Mouse (Mus musculus) intestine, embryonic 14.5 days (tissue): ENCODE data around the gene Mia2. TPM values are rescaled to one million over a fixed set of nuclear protein-coding genes. Genes with fewer than 3 reads are reported as not detected.
A peak's percentile ranks its signal among the peaks of the same experiment; 100 is the strongest.

Experiments used
- ATAC-seq: fragments of 200-750 bp; cut with Nextera tagmentation; replicated peaks from 2 replicates; pipeline ENCODE4 v1.8.0; 2017; ENCODE audit warnings: low read depth, moderate number of reproducible peaks, moderate TSS enrichment, moderate library complexity; ENCODE audit not compliant: low FRiP score, low TSS enrichment
- DNase-seq: peaks from one replicate; pipeline ENCODE4 v3.0.0-alpha.2; 2018; ENCODE audit warnings: low spot score
- H3K27ac ChIP-seq: fragments of 300-500 bp; sonication (generic); 2 replicates; pipeline ENCODE4 v1.5.1; 2014; ENCODE audit warnings: low read depth, mild to moderate bottlenecking, control low read depth
- H3K27me3 ChIP-seq: fragments of 300-500 bp; sonication (generic); replicated peaks from 2 replicates; pipeline ENCODE4 v1.6.1; 2014; ENCODE audit warnings: low read length, control low read depth; ENCODE audit not compliant: control insufficient read depth, insufficient read depth
- H3K36me3 ChIP-seq: fragments of 300-500 bp; sonication (generic); 2 replicates; pipeline ENCODE4 v1.6.1; 2014; ENCODE audit warnings: low read length, control low read depth; ENCODE audit not compliant: control insufficient read depth, insufficient read depth
- H3K4me1 ChIP-seq: fragments of 300-500 bp; sonication (generic); replicated peaks from 2 replicates; pipeline ENCODE4 v1.6.1; 2014; ENCODE audit warnings: low read length, control low read depth, mixed read lengths; ENCODE audit not compliant: control insufficient read depth, insufficient read depth
- H3K4me2 ChIP-seq: fragments of 300-500 bp; sonication (generic); 2 replicates; pipeline ENCODE4 v1.6.1; 2014; ENCODE audit warnings: low read length
- H3K4me3 ChIP-seq: fragments of 300-500 bp; sonication (generic); 2 replicates; pipeline ENCODE4 v1.5.1; 2014; ENCODE audit warnings: low read depth, low read length, control low read depth, mixed read lengths
- H3K9ac ChIP-seq: fragments of 300-500 bp; sonication (generic); 2 replicates; pipeline ENCODE4 v1.6.1; 2014; ENCODE audit warnings: mild to moderate bottlenecking, low read length
- H3K9me3 ChIP-seq: fragments of 300-500 bp; sonication (generic); 2 replicates; pipeline ENCODE4 v1.6.1; 2016; ENCODE audit warnings: low read length, control low read depth; ENCODE audit not compliant: control insufficient read depth
- WGBS: fragments of 180-500 bp; shearing (Covaris S2); extraction: QIAGEN DNeasy Blood & Tissue Kit; methylation state at CpG from one replicate; pipeline ENCODE4 v1.1.7; 2014; 5-methylcytosine and 5-hydroxymethylcytosine counted together
- polyA plus RNA-seq: library from polyadenylated mRNA; unstranded; fragments of >200 nt; fragmentation: Nextera tagmentation; extraction: Ambion mirVana; gene quantifications from 2 replicates; pipeline ENCODE4 v1.2.1, GENCODE M21; 2014

Mia2 gene
- polyA plus RNA-seq, 1 experiment from 2014 or later: 75.2 TPM

DNA sequence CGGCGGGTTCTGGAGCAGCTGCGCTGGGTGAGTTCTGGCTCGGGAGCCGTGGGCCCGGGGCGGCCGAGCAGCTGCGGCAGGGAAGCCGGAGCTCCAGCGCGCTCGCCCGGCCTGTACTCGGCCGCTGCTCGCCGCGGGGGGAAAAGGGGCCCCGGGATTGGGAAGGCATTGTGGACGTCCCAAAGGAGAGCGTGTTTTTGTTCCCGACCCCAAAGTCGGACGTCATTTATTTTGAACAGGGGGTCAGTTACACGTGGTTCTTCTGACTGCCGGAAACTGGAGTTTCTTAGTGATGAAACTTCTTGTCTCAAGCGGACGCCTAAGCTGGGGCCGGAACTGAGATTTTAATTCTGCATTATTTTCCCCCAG, 36.0 kb downstream of the Mia2 start:
- ATAC-seq (peak; percentile 56), DNase-seq (no peak)
- Histone ChIP-seq H3K9me3 (no peaks in the 10 kb centered on the region), H3K4me3 (peak overlapping the region; percentile 86), H3K36me3 (0 out of 2 replicates have a peak, but pooled peaks cover 5% of the 10 kb centered on the region), H3K27ac (peak overlapping the region; percentile 94), H3K9ac (peak overlapping the region; percentile 92), H3K4me1 (peaks cover 17% of the 10 kb centered on the region), H3K27me3 (no peaks in the 10 kb centered on the region), H3K4me2 (peak overlapping the region; percentile 78)
- under 1% methylated on average over 30 of the region's 30 CpGs for WGBS

DNA sequence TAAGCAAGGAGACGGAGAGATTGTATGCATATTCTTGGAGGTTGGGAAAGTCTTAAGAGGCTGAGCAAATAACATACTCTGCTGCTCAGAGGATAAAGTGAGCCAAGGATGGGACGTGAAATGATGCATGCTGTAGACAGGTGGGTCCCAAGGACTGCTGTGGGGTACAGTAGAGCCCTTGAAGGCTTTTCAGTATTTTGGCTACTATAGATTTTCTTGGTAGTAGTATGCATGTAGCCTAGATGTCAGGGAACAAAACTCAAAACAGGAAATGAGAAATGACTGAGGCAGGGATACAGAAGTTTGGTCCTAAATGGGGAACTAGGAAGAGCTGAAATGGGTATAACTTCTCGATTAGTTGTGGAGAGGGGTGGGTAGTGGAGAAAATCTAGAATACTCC, 36.9 kb downstream of the Mia2 start:
- no peak overlapping the region for H3K27ac ChIP-seq
- no peaks in the 10 kb centered on the region for H3K27me3 ChIP-seq
- H3K9ac ChIP-seq: peak overlapping the region; percentile 92; the same call in 1 of the 2 replicates
- 0 out of 2 replicates have a peak, but pooled peaks cover 6% of the 10 kb centered on the region for H3K36me3 ChIP-seq
- H3K4me3 ChIP-seq: peak overlapping the region; percentile 86
- no peak for DNase-seq
- peaks cover 17% of the 10 kb centered on the region for H3K4me1 ChIP-seq
- WGBS: 38% methylated on average over 3 of the region's 3 CpGs
- ATAC-seq: no peak
- H3K9me3 ChIP-seq: no peaks in the 10 kb centered on the region
- H3K4me2 ChIP-seq: peak overlapping the region; percentile 78

DNA sequence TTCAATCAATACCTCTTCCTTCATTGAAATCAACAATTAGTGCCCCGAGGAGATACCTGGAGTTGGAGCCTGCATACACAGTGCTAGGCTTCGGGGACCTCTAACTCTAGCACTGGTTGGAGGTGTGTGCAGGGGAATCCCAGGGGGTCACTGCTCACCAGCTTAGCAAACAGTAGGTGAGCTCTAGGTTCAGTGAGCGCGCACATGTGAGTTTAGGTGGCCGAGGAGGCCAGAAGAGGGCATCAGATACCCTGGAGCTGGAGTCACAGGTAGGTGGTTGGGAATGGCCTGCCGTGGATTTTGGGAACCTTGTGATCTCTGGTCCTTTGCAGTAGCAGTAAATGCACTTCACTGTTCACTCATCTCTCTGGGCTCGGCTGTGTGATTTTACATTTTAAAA, 37.3 kb downstream of the Mia2 start:
- Histone ChIP-seq H3K4me2 (peak overlapping the region; percentile 78), H3K27ac (no peak overlapping the region), H3K4me1 (peaks cover 17% of the 10 kb centered on the region), H3K4me3 (peak overlapping the region; percentile 86; the same call in 1 of the 2 replicates), H3K9me3 (no peaks in the 10 kb centered on the region), H3K36me3 (0 out of 2 replicates have a peak, but pooled peaks cover 6% of the 10 kb centered on the region), H3K27me3 (no peaks in the 10 kb centered on the region), H3K9ac (no peak overlapping the region)
- ATAC-seq (no peak), DNase-seq (peak; percentile 54)
- WGBS: 76% methylated on average over 7 of the region's 7 CpGs

DNA sequence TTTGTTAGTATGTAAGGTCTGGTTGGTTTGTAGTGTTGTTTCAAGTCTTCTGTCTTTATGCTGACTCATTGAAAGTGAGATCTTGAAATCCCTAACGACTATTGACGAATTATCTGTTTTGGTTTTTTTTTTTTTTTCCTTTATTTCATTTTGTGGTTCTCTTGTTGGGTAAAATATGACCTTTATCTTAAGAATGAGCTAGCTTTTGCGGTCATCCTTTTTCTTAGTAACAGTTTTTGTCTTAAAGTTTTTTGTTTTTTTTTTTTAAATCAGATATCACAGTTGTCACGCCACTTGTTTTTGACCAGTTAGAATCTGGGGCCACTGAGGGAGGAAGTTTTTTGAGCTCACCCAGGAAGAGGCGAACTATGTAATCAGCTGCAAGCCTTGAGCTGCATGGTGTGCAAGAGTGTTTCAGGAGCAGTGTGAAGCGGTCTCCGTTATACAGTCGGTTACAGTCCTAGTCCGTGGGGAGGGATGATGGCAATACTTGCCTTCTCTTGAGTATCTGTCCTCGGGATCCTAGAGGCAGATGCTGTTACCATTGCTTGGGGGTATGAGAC, 37.9 kb downstream of the Mia2 start:
- H3K4me3 ChIP-seq: no peak overlapping the region
- WGBS: 90% methylated on average over 10 of the region's 10 CpGs

DNA sequence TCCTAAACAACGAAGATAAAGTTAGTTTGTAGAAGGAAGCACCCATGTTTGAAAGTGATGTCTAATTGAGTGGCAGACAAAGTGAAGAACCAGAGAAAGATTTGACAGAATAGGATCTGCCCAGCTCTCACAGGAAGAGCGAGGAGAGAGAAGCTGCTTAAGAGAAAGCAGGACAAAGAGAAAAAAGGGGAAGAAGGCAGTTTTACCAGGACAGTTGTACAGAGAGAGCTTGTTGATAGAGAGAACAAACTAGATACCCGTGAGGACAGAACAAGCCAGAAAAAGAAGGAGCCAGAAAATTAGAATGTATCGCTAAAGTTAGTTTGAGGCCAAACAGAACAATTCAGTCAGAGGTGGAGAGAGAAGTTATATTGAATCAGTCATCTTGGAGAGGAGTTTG, 39.5 kb downstream of the Mia2 start:
- WGBS: 95% methylated on average over 4 of the region's 4 CpGs
- peaks cover 17% of the 10 kb centered on the region for H3K4me1 ChIP-seq

More for the DNA sequence above, 37.9 kb downstream of the Mia2 start:
- Histone ChIP-seq H3K9ac (no peak overlapping the region), H3K9me3 (no peaks in the 10 kb centered on the region), H3K27me3 (no peaks in the 10 kb centered on the region), H3K4me2 (no peak overlapping the region), H3K4me1 (peaks cover 17% of the 10 kb centered on the region), H3K27ac (no peak overlapping the region), H3K36me3 (peaks cover 9% of the 10 kb centered on the region; the same call in 1 of the 2 replicates)
- ATAC-seq: no peak
- DNase-seq: no peak

DNA sequence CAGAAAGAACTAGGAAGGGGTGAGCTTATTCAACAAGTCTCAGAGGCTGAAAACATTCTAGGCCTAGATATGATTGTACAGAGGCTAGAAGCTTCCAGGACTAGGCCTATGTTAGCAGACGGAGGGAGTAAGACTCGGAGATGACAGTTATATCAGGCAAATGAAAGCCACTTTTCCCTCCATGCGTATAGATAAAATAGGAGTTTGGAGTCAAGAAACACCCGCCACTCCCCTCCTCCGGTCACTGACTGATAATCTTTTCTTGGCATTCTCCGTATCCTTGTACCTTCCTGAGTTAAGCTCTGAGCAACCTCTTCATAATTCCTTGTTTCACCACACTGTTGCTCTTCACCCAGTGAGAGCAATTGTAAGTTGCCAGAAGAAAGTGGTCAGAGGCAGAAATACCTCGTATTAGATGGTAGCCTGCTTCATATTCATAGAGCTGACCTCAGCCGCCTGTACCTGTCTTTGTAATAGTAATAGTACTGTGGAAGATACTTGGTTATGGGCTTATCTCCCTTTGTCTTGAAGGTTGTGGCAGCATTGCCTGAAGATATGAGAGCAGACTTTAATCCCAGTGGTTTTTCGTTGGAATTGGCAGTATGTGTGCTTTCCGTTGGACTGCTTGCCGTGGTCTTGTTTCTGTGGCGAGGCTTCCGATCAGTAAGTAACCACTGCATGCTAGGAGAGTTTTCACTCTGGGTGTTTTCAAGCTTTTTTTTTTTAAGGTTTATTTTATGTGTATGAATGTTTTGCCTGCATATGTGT, 40.1 kb downstream of the Mia2 start:
- peaks cover 14% of the 10 kb centered on the region for H3K4me1 ChIP-seq
- no peak overlapping the region for H3K27ac ChIP-seq
- no peaks in the 10 kb centered on the region for H3K27me3 ChIP-seq
- H3K4me2 ChIP-seq: no peak overlapping the region
- 94% methylated on average over 13 of the region's 13 CpGs for WGBS
- H3K9ac ChIP-seq: no peak overlapping the region
- H3K9me3 ChIP-seq: no peaks in the 10 kb centered on the region
- ATAC-seq (no peak), DNase-seq (no peak)
- H3K36me3 ChIP-seq: peaks cover 29% of the 10 kb centered on the region
- H3K4me3 ChIP-seq: no peak overlapping the region

More for the DNA sequence above, 39.5 kb downstream of the Mia2 start:
- Histone ChIP-seq H3K9me3 (no peaks in the 10 kb centered on the region), H3K4me2 (no peak overlapping the region), H3K27me3 (no peaks in the 10 kb centered on the region), H3K9ac (no peak overlapping the region), H3K36me3 (peaks cover 25% of the 10 kb centered on the region), H3K27ac (no peak overlapping the region), H3K4me3 (no peak overlapping the region)
- DNase-seq (no peak), ATAC-seq (no peak)

DNA sequence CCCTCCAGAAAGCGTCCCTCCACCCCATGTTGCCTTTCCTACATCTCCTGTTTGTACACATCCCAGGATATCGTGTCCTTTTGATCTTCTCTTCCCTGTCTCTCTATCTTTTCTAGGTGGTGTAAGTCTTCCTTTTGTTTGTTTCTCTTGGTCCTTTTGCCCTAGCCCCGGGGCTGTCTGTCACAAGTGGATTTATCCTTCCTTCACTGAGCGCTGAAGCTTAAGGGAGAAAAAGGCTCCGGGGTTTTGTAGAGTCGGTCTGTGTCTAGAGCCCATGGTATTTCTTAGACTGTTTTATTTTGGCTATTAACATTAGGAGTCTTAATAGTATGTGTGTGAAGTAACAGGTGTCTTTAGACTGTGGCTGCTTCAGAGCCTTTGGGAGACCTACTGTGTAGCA, 41.4 kb downstream of the Mia2 start:
- 91% methylated on average over 6 of the region's 6 CpGs for WGBS
- DNase-seq (no peak), ATAC-seq (no peak)
- Histone ChIP-seq H3K27me3 (no peaks in the 10 kb centered on the region), H3K4me2 (no peak overlapping the region), H3K9me3 (no peaks in the 10 kb centered on the region), H3K36me3 (peaks cover 40% of the 10 kb centered on the region), H3K9ac (no peak overlapping the region), H3K4me1 (peaks cover 13% of the 10 kb centered on the region), H3K4me3 (no peak overlapping the region), H3K27ac (no peak overlapping the region)

DNA sequence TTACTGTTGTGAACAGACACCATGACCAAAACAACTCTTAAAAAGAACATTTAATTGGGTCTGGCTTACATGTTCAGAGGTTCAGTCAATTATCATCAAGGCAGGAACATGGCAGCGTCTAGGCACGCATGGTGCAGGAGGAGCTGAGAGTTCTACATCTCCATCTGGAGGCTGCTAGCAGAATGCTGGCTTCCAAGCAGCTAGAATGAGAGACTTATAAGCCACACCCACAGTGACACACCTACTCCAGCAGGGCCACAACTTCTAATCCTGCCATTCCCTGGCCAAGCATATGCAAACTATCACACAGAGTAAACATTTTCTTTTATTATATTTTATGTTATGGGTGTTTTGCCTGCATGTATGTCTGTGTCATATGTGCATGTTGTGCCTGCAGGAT, 43.8 kb downstream of the Mia2 start:
- no peaks in the 10 kb centered on the region for H3K4me1 ChIP-seq
- no peak overlapping the region for H3K9ac ChIP-seq
- no peak overlapping the region for H3K27ac ChIP-seq
- H3K9me3 ChIP-seq: no peaks in the 10 kb centered on the region
- H3K27me3 ChIP-seq: no peaks in the 10 kb centered on the region
- no peak overlapping the region for H3K4me2 ChIP-seq
- ATAC-seq (no peak), DNase-seq (no peak)
- peaks cover 48% of the 10 kb centered on the region for H3K36me3 ChIP-seq
- no peak overlapping the region for H3K4me3 ChIP-seq
- 86% methylated on average over 2 of the region's 2 CpGs for WGBS

DNA sequence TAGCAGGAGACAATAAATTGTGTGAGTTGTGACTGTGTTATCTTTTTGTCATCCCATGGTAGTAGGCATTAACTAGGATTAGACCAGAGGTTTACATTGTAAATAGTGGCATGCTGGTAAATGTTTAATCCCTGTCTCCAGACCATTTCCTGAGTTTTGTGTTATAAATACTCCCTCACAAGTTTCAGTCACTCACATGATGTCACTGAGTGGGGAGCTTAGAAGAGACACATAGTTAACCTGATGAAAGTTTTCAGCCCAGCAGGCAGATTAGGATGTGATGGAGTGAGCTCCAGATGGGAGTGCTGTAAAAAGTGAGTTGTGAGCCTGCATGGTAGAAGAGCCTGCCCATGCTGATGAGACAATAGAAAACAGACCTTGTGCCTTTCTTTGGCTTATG, 49.5 kb downstream of the Mia2 start:
- H3K27ac ChIP-seq: no peak overlapping the region
- H3K4me3 ChIP-seq: no peak overlapping the region
- no peak overlapping the region for H3K9ac ChIP-seq
- no peak for ATAC-seq
- H3K4me2 ChIP-seq: no peak overlapping the region
- no peaks in the 10 kb centered on the region for H3K27me3 ChIP-seq
- no peaks in the 10 kb centered on the region for H3K9me3 ChIP-seq
- DNase-seq: no peak
- no peaks in the 10 kb centered on the region for H3K4me1 ChIP-seq
- H3K36me3 ChIP-seq: peaks cover 76% of the 10 kb centered on the region
